ENCODE assay signal across 8 mouse cellular contexts in the genomic region with DNA sequence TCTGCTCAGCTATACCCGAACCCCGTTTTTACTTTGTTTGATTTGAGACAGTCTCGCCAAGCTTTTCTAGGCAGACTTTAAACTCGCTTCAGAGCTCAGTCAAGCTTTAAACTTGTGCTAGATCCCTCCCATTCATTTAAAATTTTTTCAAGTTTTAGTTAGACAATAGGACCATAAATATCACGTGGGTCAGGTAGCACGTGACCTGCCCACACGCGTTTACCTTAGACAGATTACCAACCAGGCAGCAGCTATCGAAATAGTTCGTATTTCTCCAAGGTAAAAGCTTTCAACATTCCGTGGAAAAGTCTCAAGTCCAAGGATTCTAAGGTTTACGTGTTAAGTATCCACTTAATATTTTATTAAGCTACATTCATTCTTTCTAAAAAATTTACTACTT. TPM values are rescaled to one million over a fixed set of nuclear protein-coding genes. Genes with fewer than 3 reads are reported as not detected.
DNase-seq lines count a peak whose midpoint lies in the region; ATAC-seq and TF ChIP-seq lines count a peak whose summit lies in the region.

No protein-coding gene starts in this region.

- no peaks in the 10 kb centered on the region for H3K9me3 ChIP-seq in heart, postnatal 0 days (replicated peaks; ENCODE audit: control insufficient read depth, low read length)

- peak; percentile 9 to 12 for DNase-seq in urinary bladder, adult 18-20 months (ENCODE audit: low spot score in 2 of 2)
- no peak for DNase-seq in urinary bladder, postnatal 10 days (ENCODE audit: low spot score)
- DNase-seq in embryo, embryonic 11 days, result peak; percentile 89
- peak; percentile 61 for DNase-seq in heart, postnatal 0 days (ENCODE audit: low spot score)
- peak; percentile 80 to 81 for DNase-seq in kidney, postnatal 36 days
- DNase-seq in spleen, postnatal 36 days (ENCODE audit: low spot score in 2 of 2), result peak; percentile 48 to 68
- DNase-seq in right cerebral cortex, adult 18-20 months, result no peak

- peak overlapping the region; percentile 60; the same call in 1 of the 2 replicates for H3K9ac ChIP-seq in heart, postnatal 0 days (replicated peaks; ENCODE audit: low read depth, low read length)

- peaks cover 5% of the 10 kb centered on the region for H3K4me1 ChIP-seq in heart, postnatal 0 days (ENCODE audit: control insufficient read depth, insufficient read depth)

- H3K27me3 ChIP-seq in heart, postnatal 0 days (ENCODE audit: control insufficient read depth, insufficient read depth, low read length), result no peaks in the 10 kb centered on the region

- H3K36me3 ChIP-seq in heart, postnatal 0 days (replicated peaks; ENCODE audit: control insufficient read depth, insufficient read depth, low read length), result peaks cover 5% of the 10 kb centered on the region

- peak overlapping the region; percentile 82 for H3K4me2 ChIP-seq in heart, postnatal 0 days (ENCODE audit: low read depth, low read length)

- no peak for TF ChIP-seq EP300 in heart, postnatal 0 days (IDR thresholded peaks at IDR 0.05; ENCODE audit: low read depth)

- peak overlapping the region; percentile 60 for H3K4me3 ChIP-seq in heart, postnatal 0 days (ENCODE audit: low read depth, low read length)

- WGBS in heart, postnatal 0 days, result 7% methylated on average over 12 of the region's 12 CpGs

- peak; percentile 75; the same call in 1 of the 2 replicates for ATAC-seq in heart, postnatal 0 days (ENCODE audit: insufficient read depth, low read depth)
- ATAC-seq in megakaryocyte progenitor cell, adult 5-6 weeks (replicated peaks; ENCODE audit: poor library complexity), result peak; percentile 53

- TF ChIP-seq CTCF in heart, postnatal 0 days (IDR thresholded peaks at IDR 0.05; ENCODE audit: low read depth), result no peak

- peak overlapping the region; percentile 82 for H3K27ac ChIP-seq in heart, postnatal 0 days (ENCODE audit: low read depth)

RNA-seq across cellular contexts. Expression of gene Tmem144, which starts 10.4 kb away (rescaled TPM):
- total RNA-seq in heart, postnatal 0 days (2014; rRNA removed; ENCODE audit: low replicate concordance), result 7.9 and 15.1 TPM in 2 replicates
- 11.3 and 12.2 TPM in 2 replicates for polyA plus RNA-seq in heart, postnatal 0 days (2015; fragmentation: Nextera tagmentation; extraction: Ambion mirVana)
- total RNA-seq in megakaryocyte progenitor cell, adult 5-6 weeks (2015), result 2.2 and 4.3 TPM in 2 replicates
- 1.5 and 2.2 TPM in 2 replicates for total RNA-seq in megakaryocyte progenitor cell, adult 5-6 weeks (2017)

RNA-seq across cellular contexts. Expression of gene Fam198b, which starts 42.2 kb away (rescaled TPM):
- 110 and 114 TPM in 2 replicates for total RNA-seq in heart, postnatal 0 days (2014; rRNA removed; ENCODE audit: low replicate concordance)
- 45.7 and 51.9 TPM in 2 replicates for polyA plus RNA-seq in heart, postnatal 0 days (2015; fragmentation: Nextera tagmentation; extraction: Ambion mirVana)
- total RNA-seq in megakaryocyte progenitor cell, adult 5-6 weeks (2015), result 0.12 and 2.8 TPM in 2 replicates
- 0.04 and 2.6 TPM in 2 replicates for total RNA-seq in megakaryocyte progenitor cell, adult 5-6 weeks (2017)

Comparison
In these comparisons a context has a peak if more than half of its experiments do, and no peak if none do; other contexts are left out.
1. DNase-seq: peak in urinary bladder, adult 18-20 months (2 of 2), embryo, embryonic 11 days (single experiment), heart, postnatal 0 days (single experiment), kidney, postnatal 36 days (2 of 2) and spleen, postnatal 36 days (2 of 2); none in urinary bladder, postnatal 10 days (single experiment) and right cerebral cortex, adult 18-20 months (single experiment).
2. RNA of gene Fam198b, which starts 42.2 kb away (total RNA-seq): 110 to 114 TPM in heart, postnatal 0 days; 0.04 to 2.8 TPM in megakaryocyte progenitor cell, adult 5-6 weeks; every median in the first group is over 10 times any median in the second.